Mouse (Mus musculus) embryonic stem cell, embryonic (primary cell): ENCODE results near the gene Pcbp2.

ENCODE experiments used
- CTCF ChIA-PET, 4 experiments: fragments of 300-600 bp in 2 of 4; fragments of 350-600 bp in 2 of 4; sonication (Branson Sonifier 250); formaldehyde crosslinking; loops; one replicate each; lab custom pipeline; 2022; ENCODE audit warnings: inconsistent platforms in 2 of 4; lab: Charles Lee
- POLR2A ChIA-PET, 4 experiments: fragments of 300-600 bp in 2 of 4; fragments of 350-600 bp in 2 of 4; sonication (Branson Sonifier 250); formaldehyde crosslinking; loops; one replicate each; lab custom pipeline; 2022; ENCODE audit warnings: antibody characterized with exemption in 4 of 4, inconsistent platforms in 1 of 4; lab: Charles Lee

Pcbp2 gene

GRCm38 (mm10) chr15:102470183-102470604 is at the start of gene Pcbp2:
Gene Pcbp2, plus strand, starts transcription at chr15:102470539.
- ChIA-PET CTCF (interaction anchor here (0.5 to 2.1 kb wide), 26 partner anchors 8 to 200 kb away, joined by 3 to 14 read pairs (median 4); partner anchors contain the start of genes Tarbp2 (in 2 of the 4), Aaas (in 1 of the 4), Npff (in 1 of the 4) and Prr13 (in 1 of the 4)), POLR2A (interaction anchor here (0.5 to 3.0 kb wide), 140 partner anchors 8 to 802 kb away, joined by 3 to 89 read pairs (median 5); partner anchors contain the start of genes Prr13 (in 4 of the 4), Sp1 (in 4 of the 4), Aaas (in 3 of the 4) and Amhr2 (in 3 of the 4))

DNA sequence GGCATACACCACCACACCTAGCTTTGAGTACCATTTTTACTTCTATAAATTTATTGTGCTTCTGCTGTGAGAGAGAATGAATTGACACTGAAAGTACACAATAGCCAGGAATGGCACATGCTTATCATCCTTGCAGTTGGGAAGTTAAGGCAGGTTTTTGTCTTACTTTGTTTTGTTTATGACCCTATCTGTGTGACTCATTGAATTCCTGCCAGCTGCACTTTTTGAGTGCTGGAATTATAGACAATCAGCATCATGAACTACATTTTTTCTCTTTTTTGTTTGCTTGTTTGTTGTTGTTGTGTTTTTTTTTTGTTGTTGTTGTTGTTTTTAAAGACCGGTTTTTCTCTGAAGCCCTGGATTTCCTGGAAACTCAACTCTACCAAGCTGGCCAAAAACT is 49.4 kb upstream of the Pcbp2 start:
- ChIA-PET CTCF (interaction anchor here (0.5 to 3.2 kb wide), 32 partner anchors 8 to 358 kb away, joined by 3 to 21 read pairs (median 4); partner anchors contain the start of genes Aaas (in 1 of the 4) and Sp1 (in 1 of the 4)), POLR2A (interaction anchor here (0.5 to 9.9 kb wide), 34 partner anchors 9 to 158 kb away, joined by 3 to 146 read pairs (median 4); partner anchors contain the start of genes Sp1 (in 4 of the 4), Aaas (in 1 of the 4) and Pcbp2 (in 1 of the 4))

DNA sequence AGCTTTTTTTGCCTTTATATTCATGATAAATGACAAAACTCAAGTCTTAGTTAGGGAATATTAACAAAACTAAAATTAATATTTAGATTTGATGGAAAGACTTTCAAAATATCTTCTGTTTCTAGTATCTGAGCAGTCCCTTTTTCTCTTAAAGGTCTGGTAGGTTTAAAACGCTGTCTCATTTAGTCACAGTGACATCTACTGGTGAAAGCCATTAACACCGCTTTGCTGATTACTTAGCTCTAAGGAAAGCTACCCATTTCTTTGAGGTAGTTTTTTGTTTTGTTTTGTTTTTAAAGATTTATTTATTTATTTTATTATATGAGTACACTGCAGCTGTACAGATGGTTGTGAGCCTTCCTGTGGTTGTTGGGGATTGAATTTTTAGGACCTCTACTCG is 48.9 kb upstream of the Pcbp2 start:
- ChIA-PET CTCF (interaction anchor here (0.5 to 3.2 kb wide), 41 partner anchors 8 to 1799 kb away, joined by 3 to 21 read pairs (median 4); partner anchors contain the start of genes Aaas (in 2 of the 4) and Sp1 (in 1 of the 4)), POLR2A (interaction anchor here (0.5 to 9.9 kb wide), 34 partner anchors 9 to 159 kb away, joined by 3 to 146 read pairs (median 4); partner anchors contain the start of genes Sp1 (in 4 of the 4), Aaas (in 1 of the 4) and Pcbp2 (in 1 of the 4))

DNA sequence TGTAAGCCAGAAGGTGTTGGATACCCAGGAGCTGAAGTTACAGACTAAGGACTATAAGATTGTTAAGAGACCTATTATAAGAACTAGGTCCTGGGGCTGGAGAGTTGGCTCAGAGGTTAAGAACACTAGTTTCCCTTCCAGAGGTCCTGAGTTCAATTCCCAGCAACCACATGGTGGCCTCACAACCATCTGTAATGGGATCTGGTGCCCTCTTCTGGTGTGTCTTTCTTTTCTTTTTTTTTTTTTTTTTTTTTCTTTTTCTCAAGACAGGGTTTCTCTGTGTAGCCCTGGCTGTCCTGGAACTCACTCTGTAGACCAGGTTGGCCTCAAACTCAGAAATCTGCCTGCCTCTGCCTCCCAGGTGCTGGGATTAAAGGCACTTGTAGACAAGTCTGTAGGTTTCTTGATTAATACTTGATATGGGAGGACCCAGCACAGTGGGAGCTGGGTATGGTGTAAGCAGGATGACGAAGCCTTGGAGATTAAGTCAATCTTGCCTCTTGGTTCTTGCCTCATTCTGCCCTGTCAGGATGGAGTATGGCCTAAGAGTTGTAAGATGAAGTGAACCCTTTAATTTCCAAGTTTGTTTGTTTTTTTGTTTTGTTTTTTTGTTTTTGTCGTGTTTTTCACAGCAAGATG is 46.6 kb upstream of the Pcbp2 start:
- CTCF ChIA-PET: interaction anchor here in 3 of 4 experiments (0.6 to 3.2 kb wide), 6 partner anchors 37 to 371 kb away, joined by 3 to 16 read pairs (median 4); no protein-coding TSS in a partner anchor
- POLR2A ChIA-PET: interaction anchor here in 3 of 4 experiments (0.6 to 5.8 kb wide), 20 partner anchors 8 to 97 kb away, joined by 3 to 45 read pairs (median 4); partner anchors contain the start of genes Prr13 (in 1 of the 3) and Sp1 (in 1 of the 3)

- ChIA-PET CTCF (interaction anchor here in 2 of 4 experiments (0.6 to 1.4 kb wide), 2 partner anchors 19 to 38 kb away, joined by 3 to 4 read pairs; no protein-coding TSS in a partner anchor), POLR2A (interaction anchor here in 2 of 4 experiments (0.6 to 5.8 kb wide), 14 partner anchors 10 to 47 kb away, joined by 3 to 45 read pairs (median 4); partner anchors contain the start of gene Sp1 (in 2 of the 2))
These were observed 45.7 kb upstream of the Pcbp2 start for GRCm38 (mm10) chr15:102424657-102425056.

GRCm38 (mm10) chr15:102426963-102427362 is 43.4 kb upstream of the Pcbp2 start:
- ChIA-PET POLR2A (interaction anchor here (0.6 to 5.8 kb wide), 50 partner anchors 9 to 195 kb away, joined by 3 to 48 read pairs (median 3); partner anchors contain the start of genes Sp1 (in 3 of the 4), Pcbp2 (in 2 of the 4), Tarbp2 (in 2 of the 4) and Aaas (in 1 of the 4)), CTCF (interaction anchor here (0.6 to 1.9 kb wide), 15 partner anchors 10 to 319 kb away, joined by 3 to 7 read pairs (median 4); no protein-coding TSS in a partner anchor)

- ChIA-PET CTCF (interaction anchor here in 3 of 4 experiments (0.7 to 1.2 kb wide), 3 partner anchors 10 to 55 kb away, joined by 3 to 4 read pairs (median 3); no protein-coding TSS in a partner anchor), POLR2A (interaction anchor here in 3 of 4 experiments (0.6 to 2.0 kb wide), 17 partner anchors 9 to 193 kb away, joined by 3 to 8 read pairs (median 3); partner anchors contain the start of genes Sp1 (in 2 of the 3), Atf7 (in 1 of the 3), Gm28047 (in 1 of the 3) and Pcbp2 (in 1 of the 3))
These were observed 38.3 kb upstream of the Pcbp2 start for GRCm38 (mm10) chr15:102432046-102432445.

- ChIA-PET CTCF (no interaction called here), POLR2A (interaction anchor here in 2 of 4 experiments (2.0 to 4.0 kb wide), 3 partner anchors 11 to 15 kb away, joined by 4 to 19 read pairs (median 7); partner anchors contain the start of gene Amhr2 (in 1 of the 2))
These were observed 37.2 kb upstream of the Pcbp2 start for GRCm38 (mm10) chr15:102433173-102433572.

DNA sequence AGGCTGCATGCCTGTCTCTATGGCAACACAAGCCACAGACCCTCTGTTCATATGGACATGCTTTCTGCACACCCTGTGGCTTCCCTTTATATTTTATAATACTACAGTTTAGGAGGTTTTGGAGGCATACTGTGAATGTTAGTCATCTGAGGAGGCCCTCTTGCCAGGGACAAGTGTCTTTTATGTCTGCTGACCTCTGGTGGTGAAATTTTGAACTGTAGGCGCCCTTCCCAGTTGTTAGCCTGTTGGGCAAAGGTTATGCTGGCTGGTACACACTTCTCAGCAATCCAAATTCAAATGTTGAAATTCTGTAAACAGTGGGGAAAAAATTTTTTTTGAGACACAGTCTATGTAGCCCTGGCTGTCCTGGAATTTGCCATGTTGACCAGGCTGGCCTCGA is 27.8 kb upstream of the Pcbp2 start:
- POLR2A ChIA-PET: interaction anchor here in 3 of 4 experiments (0.6 to 4.3 kb wide), 13 partner anchors 9 to 101 kb away, joined by 3 to 16 read pairs (median 4); partner anchors contain the start of genes Pcbp2 (in 3 of the 3), Sp1 (in 2 of the 3) and Aaas (in 1 of the 3)
- CTCF ChIA-PET: interaction anchor here (0.5 to 2.4 kb wide), 10 partner anchors 8 to 1197 kb away, joined by 3 to 10 read pairs (median 6); partner anchors contain the start of gene Prr13 (in 1 of the 4)

GRCm38 (mm10) chr15:102445146-102445545 is 25.2 kb upstream of the Pcbp2 start, which contains the start of gene Amhr2:
Gene Amhr2, plus strand, starts transcription at chr15:102445367.
- CTCF ChIA-PET: interaction anchor here in 3 of 4 experiments (0.6 to 2.4 kb wide), 6 partner anchors 9 to 209 kb away, joined by 3 to 7 read pairs (median 4); no protein-coding TSS in a partner anchor

GRCm38 (mm10) chr15:102446448-102446847 is 23.9 kb upstream of the Pcbp2 start:
- ChIA-PET POLR2A (interaction anchor here in 3 of 4 experiments (0.6 to 3.9 kb wide), 31 partner anchors 9 to 1353 kb away, joined by 3 to 19 read pairs (median 4); partner anchors contain the start of genes Pcbp2 (in 2 of the 3), Aaas (in 1 of the 3), Prr13 (in 1 of the 3) and Sp1 (in 1 of the 3)), CTCF (interaction anchor here (0.6 to 1.5 kb wide), 10 partner anchors 9 to 337 kb away, joined by 3 to 9 read pairs (median 3); partner anchors contain the start of gene Prr13 (in 1 of the 4))

More at GRCm38 (mm10) chr15:102445146-102445545, 25.2 kb upstream of the Pcbp2 start, which contains the start of gene Amhr2:
- POLR2A ChIA-PET: interaction anchor here in 3 of 4 experiments (0.6 to 4.3 kb wide), 21 partner anchors 9 to 205 kb away, joined by 3 to 19 read pairs (median 4); partner anchors contain the start of genes Pcbp2 (in 2 of the 3), Tarbp2 (in 2 of the 3) and Sp1 (in 1 of the 3)

DNA sequence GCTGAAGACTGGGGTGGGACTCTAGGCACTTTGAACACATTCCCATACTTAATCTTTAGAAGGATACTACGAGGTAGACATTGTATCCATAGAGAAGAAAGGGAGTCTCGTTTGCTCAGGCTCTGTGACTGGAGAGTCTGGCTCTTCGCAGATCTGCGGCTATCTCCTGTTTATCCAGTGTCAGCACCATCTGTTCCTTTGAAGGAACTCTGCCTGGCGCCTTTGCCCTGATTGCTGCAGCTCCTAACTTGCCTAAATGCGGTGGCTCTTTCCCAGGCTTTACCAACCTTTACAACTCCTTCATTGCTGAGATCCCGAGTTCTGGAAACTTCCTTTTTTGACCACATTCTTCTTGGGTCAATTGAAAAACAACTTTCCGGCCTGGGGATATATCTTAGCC is 21.0 kb upstream of the Pcbp2 start:
- ChIA-PET POLR2A (interaction anchor here in 2 of 4 experiments (0.8 to 1.9 kb wide), 6 partner anchors 11 to 50 kb away, joined by 3 to 11 read pairs (median 4); partner anchors contain the start of genes Pcbp2 (in 1 of the 2) and Sp1 (in 1 of the 2)), CTCF (interaction anchor here in 1 of 4 experiments (0.7 kb wide), 1 partner anchor 106 kb away, joined by 3 read pairs; no protein-coding TSS in a partner anchor)

GRCm38 (mm10) chr15:102450928-102451327 is 19.4 kb upstream of the Pcbp2 start:
- POLR2A ChIA-PET: interaction anchor here in 3 of 4 experiments (0.6 to 6.5 kb wide), 41 partner anchors 9 to 459 kb away, joined by 3 to 62 read pairs (median 4); partner anchors contain the start of genes Pcbp2 (in 2 of the 3), Sp1 (in 2 of the 3), Tarbp2 (in 2 of the 3) and Map3k12 (in 1 of the 3)
- CTCF ChIA-PET: interaction anchor here (0.5 to 1.8 kb wide), 21 partner anchors 8 to 1408 kb away, joined by 3 to 28 read pairs (median 4); partner anchors contain the start of genes Npff (in 1 of the 4), Pcbp2 (in 1 of the 4) and Tarbp2 (in 1 of the 4)

DNA sequence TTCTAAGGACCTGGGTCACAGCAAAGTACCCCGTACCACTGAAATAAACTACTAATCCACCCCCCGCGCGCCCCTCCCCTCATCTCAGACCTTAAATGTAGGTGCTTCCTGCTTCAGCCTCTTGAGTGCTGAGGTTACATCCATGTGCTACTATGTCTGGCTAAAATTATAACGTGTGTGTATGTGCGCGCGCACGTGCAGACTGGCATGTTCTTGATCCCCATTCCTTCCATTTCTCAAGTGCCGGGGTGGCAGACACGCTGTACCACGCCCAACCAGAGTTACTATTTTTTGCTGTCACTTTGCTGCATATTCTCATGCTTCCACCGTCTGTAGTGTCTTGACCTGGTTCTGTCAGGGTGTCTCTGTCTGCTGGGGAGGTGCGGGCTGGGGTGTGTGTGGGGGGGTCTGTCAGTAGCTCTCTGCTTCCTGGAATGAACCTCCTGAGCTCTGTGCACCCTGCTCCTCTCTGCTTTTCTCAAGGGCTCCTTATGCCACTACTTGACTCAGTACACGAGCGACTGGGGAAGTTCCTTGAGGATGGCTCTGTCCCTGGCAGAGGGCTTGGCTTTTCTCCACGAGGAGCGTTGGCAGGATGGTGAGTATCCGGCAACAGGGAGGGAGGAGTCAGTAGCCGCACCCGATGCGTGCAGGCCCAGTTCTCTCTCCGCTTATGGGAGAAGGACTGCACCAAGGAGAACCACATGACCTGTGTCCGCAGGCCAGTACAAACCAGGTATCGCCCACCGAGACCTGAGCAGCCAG is 18.5 kb upstream of the Pcbp2 start:
- ChIA-PET CTCF (interaction anchor here in 3 of 4 experiments (0.6 to 1.8 kb wide), 18 partner anchors 9 to 75 kb away, joined by 3 to 12 read pairs (median 4); partner anchors contain the start of genes Npff (in 1 of the 3), Pcbp2 (in 1 of the 3) and Tarbp2 (in 1 of the 3)), POLR2A (interaction anchor here in 3 of 4 experiments (0.6 to 6.5 kb wide), 40 partner anchors 8 to 316 kb away, joined by 3 to 62 read pairs (median 4); partner anchors contain the start of genes Tarbp2 (in 3 of the 3), Pcbp2 (in 2 of the 3), Sp1 (in 2 of the 3) and Map3k12 (in 1 of the 3))

DNA sequence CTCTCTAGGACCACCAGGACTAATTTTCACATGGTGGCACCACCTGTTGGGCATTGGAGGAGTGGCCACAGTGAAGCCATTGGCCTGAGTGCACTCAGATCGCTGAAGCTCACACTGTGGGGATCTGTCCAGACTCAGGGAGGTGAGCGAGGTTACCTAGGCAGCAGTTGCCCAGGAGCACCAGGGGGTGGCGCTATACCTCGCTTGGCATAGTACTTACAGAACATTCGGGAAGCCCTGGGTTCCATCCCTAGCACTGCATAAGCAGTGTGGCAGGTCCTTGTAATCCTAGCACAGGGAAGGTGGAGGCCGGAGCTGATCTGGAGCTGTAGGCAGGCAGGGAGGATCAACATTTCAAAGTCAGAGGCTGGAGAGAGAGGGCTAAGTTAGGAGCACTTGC is 14.3 kb upstream of the Pcbp2 start:
- ChIA-PET POLR2A (interaction anchor here (0.5 to 6.5 kb wide), 24 partner anchors 9 to 215 kb away, joined by 3 to 62 read pairs (median 5); partner anchors contain the start of genes Pcbp2 (in 2 of the 4), Tarbp2 (in 2 of the 4), Amhr2 (in 1 of the 4) and Map3k12 (in 1 of the 4)), CTCF (interaction anchor here in 3 of 4 experiments (0.5 to 1.5 kb wide), 30 partner anchors 9 to 812 kb away, joined by 3 to 9 read pairs (median 5); partner anchors contain the start of genes Tarbp2 (in 2 of the 3), Aaas (in 1 of the 3), Amhr2 (in 1 of the 3) and Map3k12 (in 1 of the 3))
